Mouse (Mus musculus) erythroblast, embryonic 14.5 days (primary cell): Measurements from ENCODE around the gene Capn5. TPM values are rescaled to one million over a fixed set of nuclear protein-coding genes. Genes with fewer than 3 reads are reported as not detected.

Experiments used
- H3K27me3 ChIP-seq: 2 replicates; pipeline ENCODE4 v1.6.1; 2012; ENCODE audit warnings: inconsistent platforms; ENCODE audit not compliant: control insufficient read depth
- H3K36me3 ChIP-seq: 2 replicates; pipeline ENCODE4 v1.6.1; 2012; ENCODE audit warnings: mild to moderate bottlenecking, inconsistent platforms; ENCODE audit not compliant: control insufficient read depth
- H3K4me1 ChIP-seq: 2 replicates; pipeline ENCODE4 v1.6.1; 2012; ENCODE audit warnings: inconsistent platforms; ENCODE audit not compliant: control insufficient read depth
- H3K4me3 ChIP-seq: replicated peaks from 2 replicates; pipeline ENCODE3; 2012; ENCODE audit warnings: moderate library complexity, mild to moderate bottlenecking, inconsistent platforms
- H3K9me3 ChIP-seq: 2 replicates; pipeline ENCODE4 v1.6.1; 2012; ENCODE audit warnings: low read length, inconsistent platforms, mixed read lengths; ENCODE audit not compliant: control insufficient read depth
- GATA1 ChIP-seq: IDR thresholded peaks from 2 replicates; pipeline ENCODE4 v1.6.1; 2012; ENCODE audit warnings: low read length, inconsistent platforms, mixed read lengths
- TAL1 ChIP-seq: IDR thresholded peaks from 3 replicates; pipeline ENCODE4 v1.6.1; 2012; ENCODE audit warnings: low read length, inconsistent platforms, mixed read lengths
- polyA plus RNA-seq: library from polyadenylated mRNA; stranded (reverse); fragments of >175 nt; gene quantifications from 2 replicates; pipeline ENCODE4 v1.2.3, GENCODE M21; 2012

The Capn5 gene
- polyA plus RNA-seq, 1 experiment = 6.8 TPM

GRCm38 (mm10) chr7:98104481-98105435 lies 73.3 kb downstream of the Capn5 start:
- Histone ChIP-seq H3K36me3 (no peaks in the 10 kb centered on the region), H3K9me3 (no peaks in the 10 kb centered on the region), H3K4me3 (peak overlapping the region; percentile 21), H3K27me3 (peaks cover 1% of the 10 kb centered on the region), H3K4me1 (peaks cover 6% of the 10 kb centered on the region)
- TF ChIP-seq GATA1 = no peak
- TF ChIP-seq TAL1 = no peak

- no peak for TF ChIP-seq GATA1
- TF ChIP-seq TAL1 = no peak
- Histone ChIP-seq H3K4me3 (no peak overlapping the region), H3K4me1 (peaks cover 6% of the 10 kb centered on the region), H3K9me3 (no peaks in the 10 kb centered on the region), H3K36me3 (no peaks in the 10 kb centered on the region; the same call in 1 of the 2 replicates), H3K27me3 (no peaks in the 10 kb centered on the region)
These were observed 74.2 kb downstream of the Capn5 start for GRCm38 (mm10) chr7:98103942-98104292.

GRCm38 (mm10) chr7:98103002-98103941 lies 74.8 kb downstream of the Capn5 start:
- H3K9me3 ChIP-seq = no peaks in the 10 kb centered on the region
- no peaks in the 10 kb centered on the region for H3K27me3 ChIP-seq
- no peaks in the 10 kb centered on the region; the same call in 1 of the 2 replicates for H3K36me3 ChIP-seq
- TF ChIP-seq GATA1 (no peak), TAL1 (no peak)
- peaks cover 6% of the 10 kb centered on the region for H3K4me1 ChIP-seq
- H3K4me3 ChIP-seq = peak overlapping the region; percentile 25

- H3K4me3 ChIP-seq = no peak overlapping the region
- no peak for TF ChIP-seq GATA1
- TF ChIP-seq TAL1 = no peak
- H3K36me3 ChIP-seq = peaks cover 2% of the 10 kb centered on the region; the same call in 1 of the 2 replicates
- H3K27me3 ChIP-seq = no peaks in the 10 kb centered on the region
- peaks cover 6% of the 10 kb centered on the region for H3K9me3 ChIP-seq
- H3K4me1 ChIP-seq = peaks cover 6% of the 10 kb centered on the region
These were observed 75.6 kb downstream of the Capn5 start for GRCm38 (mm10) chr7:98102488-98102887.

GRCm38 (mm10) chr7:98097557-98097956 lies 80.5 kb downstream of the Capn5 start:
- no peak overlapping the region for H3K4me3 ChIP-seq
- no peaks in the 10 kb centered on the region for H3K4me1 ChIP-seq
- peaks cover 9% of the 10 kb centered on the region; the same call in 1 of the 2 replicates for H3K36me3 ChIP-seq
- no peaks in the 10 kb centered on the region for H3K27me3 ChIP-seq
- TF ChIP-seq TAL1 (no peak), GATA1 (no peak)
- peaks cover 13% of the 10 kb centered on the region for H3K9me3 ChIP-seq

DNA sequence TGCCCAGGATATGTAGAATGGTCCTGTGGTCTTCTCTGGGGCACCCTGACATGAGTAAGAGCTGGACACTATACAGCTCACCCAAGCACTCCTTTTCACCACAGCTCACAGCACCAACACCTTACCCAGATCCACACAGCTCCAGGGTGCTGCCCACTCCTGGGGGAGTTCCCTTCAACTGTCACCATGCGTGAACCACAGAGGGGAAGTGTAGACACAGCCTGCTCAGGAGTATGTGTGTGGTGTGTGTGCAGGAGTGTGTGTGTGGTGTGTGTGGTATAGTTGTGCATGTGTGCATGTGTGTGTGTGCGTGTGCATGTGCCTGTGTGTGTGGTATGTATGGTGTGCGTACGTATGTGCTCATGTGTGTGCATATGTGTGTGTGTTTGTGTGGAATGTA lies 82.2 kb downstream of the Capn5 start:
- Histone ChIP-seq H3K9me3 (peaks cover 13% of the 10 kb centered on the region), H3K27me3 (no peaks in the 10 kb centered on the region), H3K36me3 (peaks cover 9% of the 10 kb centered on the region; the same call in 1 of the 2 replicates), H3K4me1 (no peaks in the 10 kb centered on the region), H3K4me3 (no peak overlapping the region)
- no peak for TF ChIP-seq GATA1
- no peak for TF ChIP-seq TAL1

GRCm38 (mm10) chr7:98086346-98086745 lies 91.7 kb downstream of the Capn5 start:
- no peaks in the 10 kb centered on the region; the same call in 1 of the 2 replicates for H3K36me3 ChIP-seq
- TF ChIP-seq TAL1 (no peak), GATA1 (no peak)
- no peaks in the 10 kb centered on the region for H3K27me3 ChIP-seq
- no peaks in the 10 kb centered on the region; the same call in 1 of the 2 replicates for H3K4me1 ChIP-seq
- no peak overlapping the region for H3K4me3 ChIP-seq
- H3K9me3 ChIP-seq = no peaks in the 10 kb centered on the region

DNA sequence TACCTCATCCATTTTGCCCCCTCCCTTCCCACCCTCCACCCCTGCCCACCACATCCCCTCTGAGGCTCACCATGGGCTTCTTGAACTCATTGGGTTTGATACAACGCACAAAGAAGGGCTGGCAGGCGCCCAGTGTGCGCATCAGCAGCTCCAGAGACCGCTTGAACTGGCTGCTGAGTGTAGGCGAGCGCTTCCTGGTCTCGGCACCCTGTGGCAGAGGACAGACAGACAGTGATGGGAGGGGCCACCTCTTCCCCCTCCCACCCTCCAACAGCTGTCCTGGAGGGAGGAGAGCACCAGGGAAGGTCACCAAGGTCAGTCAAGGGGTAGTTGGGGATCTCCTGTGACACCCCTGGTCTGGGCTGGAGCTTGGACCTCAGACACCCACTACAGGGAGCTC lies 92.8 kb downstream of the Capn5 start:
- no peak overlapping the region for H3K4me3 ChIP-seq
- no peaks in the 10 kb centered on the region; the same call in 1 of the 2 replicates for H3K4me1 ChIP-seq
- no peaks in the 10 kb centered on the region for H3K9me3 ChIP-seq
- no peaks in the 10 kb centered on the region; the same call in 1 of the 2 replicates for H3K36me3 ChIP-seq
- H3K27me3 ChIP-seq = no peaks in the 10 kb centered on the region
- TF ChIP-seq GATA1 = no peak
- TF ChIP-seq TAL1 = no peak

DNA sequence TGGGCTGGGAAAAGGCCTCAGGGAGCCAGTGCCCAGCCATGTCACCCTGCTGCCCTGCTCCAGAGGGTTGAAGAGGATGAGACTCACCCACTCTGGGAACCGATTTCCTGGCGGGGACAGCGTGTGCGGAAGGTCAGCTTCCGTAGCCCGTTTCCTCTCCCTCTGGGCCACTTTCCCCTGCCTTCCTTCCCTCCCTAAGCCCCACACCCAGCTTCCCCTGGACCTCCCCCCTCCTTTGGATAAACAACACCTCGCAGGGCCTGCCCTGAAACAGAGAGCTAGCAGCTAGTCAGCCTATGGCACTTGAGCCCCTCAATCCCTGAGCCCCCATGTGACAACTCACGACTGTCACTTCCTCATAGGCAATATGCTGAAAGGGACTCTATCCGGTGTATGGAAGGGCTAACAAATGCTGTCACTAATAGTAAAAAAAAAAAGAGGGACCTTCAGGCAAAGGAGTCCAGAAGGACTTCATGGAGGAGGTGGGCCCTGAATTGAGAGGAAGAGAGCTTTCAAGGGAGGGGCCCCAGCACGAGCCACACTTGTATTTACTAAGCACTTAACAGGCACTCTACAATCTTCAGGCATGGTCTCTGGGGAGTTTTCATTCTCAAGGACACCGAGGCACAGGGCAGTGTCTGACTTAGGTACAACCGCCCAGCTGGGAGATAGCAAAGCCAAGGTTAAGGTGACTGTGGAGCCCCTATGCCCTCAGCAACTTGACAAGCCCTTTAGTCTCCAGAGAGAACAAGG lies 93.4 kb downstream of the Capn5 start:
- TF ChIP-seq TAL1 (no peak), GATA1 (no peak)
- no peaks in the 10 kb centered on the region for H3K9me3 ChIP-seq
- H3K4me1 ChIP-seq = no peaks in the 10 kb centered on the region; the same call in 1 of the 2 replicates
- no peak overlapping the region for H3K4me3 ChIP-seq
- no peaks in the 10 kb centered on the region; the same call in 1 of the 2 replicates for H3K36me3 ChIP-seq
- H3K27me3 ChIP-seq = no peaks in the 10 kb centered on the region
